Mouse (Mus musculus) lung, adult 2 months (tissue): ENCODE results near the gene Gm42421. TPM values are rescaled to one million over a fixed set of nuclear protein-coding genes. Genes with fewer than 3 reads are reported as not detected.

Experiments
- DNase-seq: peaks from one replicate; pipeline ENCODE4 v3.0.0; 2022
- H3K4me1 ChIP-seq: fragments of 200-500 bp; 2 replicates; pipeline ENCODE4 v1.6.1; 2011; ENCODE audit warnings: low read length; ENCODE audit not compliant: control insufficient read depth, insufficient read depth
- H3K4me3 ChIP-seq: fragments of 200-500 bp; replicated peaks from 2 replicates; pipeline ENCODE3; 2011; ENCODE audit warnings: low read depth, mild to moderate bottlenecking, control low read depth, low read length; ENCODE audit errors: extremely low read depth
- CTCF ChIP-seq: fragments of 200-500 bp; IDR thresholded peaks from 2 replicates; pipeline ENCODE4 v1.5.1; 2011; ENCODE audit warnings: mild to moderate bottlenecking, low read length, control low read depth; ENCODE audit not compliant: insufficient read depth
- POLR2A ChIP-seq: fragments of 200-500 bp; IDR thresholded peaks from 2 replicates; pipeline ENCODE4 v1.6.1; 2011; ENCODE audit warnings: low read depth, mild to moderate bottlenecking, control low read depth, low read length, borderline replicate concordance; ENCODE audit errors: extremely low read depth
- WGBS: fragments of 180-500 bp; shearing (Covaris S2); methylation state at CpG from one replicate; pipeline ENCODE4 v1.1.7; 2018; 5-methylcytosine and 5-hydroxymethylcytosine counted together
- polyA plus RNA-seq: library from polyadenylated mRNA; depleted of rRNA; stranded (reverse); fragments of >200 nt; gene quantifications from 2 replicates; pipeline ENCODE4 v1.2.3, GENCODE M21; 2012; rRNA removed

Gene Gm42421
- polyA plus RNA-seq, 1 experiment, result not detected

- no peak for DNase-seq
- H3K4me1 ChIP-seq, result no peaks in the 10 kb centered on the region
- no peak overlapping the region for H3K4me3 ChIP-seq
- TF ChIP-seq CTCF, result no peak
- no peak for TF ChIP-seq POLR2A
- WGBS, result 89% methylated on average over 12 of the region's 12 CpGs
Measured at GRCm38 (mm10) chr5:143966671-143967070, 38.7 kb downstream of the Gm42421 start.

- TF ChIP-seq CTCF, result no peak
- no peak for TF ChIP-seq POLR2A
- no peaks in the 10 kb centered on the region; the same call in 1 of the 2 replicates for H3K4me1 ChIP-seq
- 34% methylated on average over 3 of the region's 3 CpGs for WGBS
- no peak overlapping the region for H3K4me3 ChIP-seq
- DNase-seq, result no peak
Measured at GRCm38 (mm10) chr5:143972628-143973027, 44.7 kb downstream of the Gm42421 start.

- DNase-seq, result peak; percentile 50
- TF ChIP-seq CTCF, result peak; percentile 90
- TF ChIP-seq POLR2A, result no peak
- Histone ChIP-seq H3K4me3 (no peak overlapping the region), H3K4me1 (no peaks in the 10 kb centered on the region; the same call in 1 of the 2 replicates)
- 51% methylated on average over 4 of the region's 4 CpGs for WGBS
Measured at GRCm38 (mm10) chr5:143974931-143975630, 47.1 kb downstream of the Gm42421 start.

GRCm38 (mm10) chr5:143975631-143975933 lies 47.6 kb downstream of the Gm42421 start:
- TF ChIP-seq POLR2A, result no peak
- WGBS, result 33% methylated on average over 2 of the region's 2 CpGs
- Histone ChIP-seq H3K4me3 (no peak overlapping the region), H3K4me1 (no peaks in the 10 kb centered on the region; the same call in 1 of the 2 replicates)
- no peak for DNase-seq

- DNase-seq, result no peak
- no peak overlapping the region for H3K4me3 ChIP-seq
- no peaks in the 10 kb centered on the region; the same call in 1 of the 2 replicates for H3K4me1 ChIP-seq
- WGBS, result 83% methylated on average over 11 of the region's 11 CpGs
- TF ChIP-seq POLR2A (no peak), CTCF (no peak)
Measured at GRCm38 (mm10) chr5:143976232-143976631, 48.3 kb downstream of the Gm42421 start.

GRCm38 (mm10) chr5:143976726-143977431 lies 48.9 kb downstream of the Gm42421 start:
- Histone ChIP-seq H3K4me3 (no peak overlapping the region), H3K4me1 (no peaks in the 10 kb centered on the region; the same call in 1 of the 2 replicates)
- 57% methylated on average over 16 of the region's 16 CpGs for WGBS
- TF ChIP-seq CTCF (no peak), POLR2A (no peak)
- no peak for DNase-seq

- H3K4me3 ChIP-seq, result no peak overlapping the region
- TF ChIP-seq POLR2A (no peak), CTCF (no peak)
- WGBS, result 33% methylated on average over 9 of the region's 9 CpGs
- DNase-seq, result no peak
- H3K4me1 ChIP-seq, result no peaks in the 10 kb centered on the region
Measured at GRCm38 (mm10) chr5:143980858-143981257, 52.9 kb downstream of the Gm42421 start.

GRCm38 (mm10) chr5:143982361-143982760 lies 54.4 kb downstream of the Gm42421 start:
- TF ChIP-seq CTCF (no peak), POLR2A (no peak)
- H3K4me3 ChIP-seq, result no peak overlapping the region
- WGBS, result 51% methylated on average over 2 of the region's 2 CpGs
- DNase-seq, result no peak
- no peaks in the 10 kb centered on the region for H3K4me1 ChIP-seq

- no peak for DNase-seq
Measured at GRCm38 (mm10) chr5:143985381-143985780, 57.4 kb downstream of the Gm42421 start.

More at GRCm38 (mm10) chr5:143985381-143985780, 57.4 kb downstream of the Gm42421 start:
- WGBS, result 66% methylated on average over 7 of the region's 7 CpGs
- TF ChIP-seq POLR2A, result no peak
- no peak for TF ChIP-seq CTCF
- H3K4me3 ChIP-seq, result no peak overlapping the region
- no peaks in the 10 kb centered on the region for H3K4me1 ChIP-seq

Other genes starting within 250 kb of the Gm42421 start
- gene Usp42, start 195.9 kb upstream of the Gm42421 start, polyA plus RNA-seq, result 6.9 and 7.6 TPM in 2 replicates
- 14.9 and 16.8 TPM in 2 replicates for gene Eif2ak1, start 110.4 kb upstream of the Gm42421 start, polyA plus RNA-seq
- 0.07 and 0.18 TPM in 2 replicates for gene Ankrd61, start 30.5 kb upstream of the Gm42421 start, polyA plus RNA-seq
- 25.5 and 29.0 TPM in 2 replicates for gene Aimp2, start 18.3 kb upstream of the Gm42421 start, polyA plus RNA-seq
- gene Pms2, start 18.2 kb upstream of the Gm42421 start, polyA plus RNA-seq, result 2.3 and 3.4 TPM in 2 replicates
- 3.6 and 6.4 TPM in 2 replicates for gene Rsph10b, start 4.9 kb downstream of the Gm42421 start, polyA plus RNA-seq
- gene Ccz1, start 86.7 kb downstream of the Gm42421 start, polyA plus RNA-seq, result 8.3 and 13.4 TPM in 2 replicates
- not detected in 2 replicates for gene Ocm, start 98.5 kb downstream of the Gm42421 start, polyA plus RNA-seq
- gene Lmtk2, start 172.3 kb downstream of the Gm42421 start, polyA plus RNA-seq, result 20.1 and 24.2 TPM in 2 replicates